Mouse (Mus musculus) heart, postnatal 14 days (tissue): ENCODE data around the gene Dhx58. TPM values are rescaled to one million over a fixed set of nuclear protein-coding genes. Genes with fewer than 3 reads are reported as not detected.

Source experiments
- DNase-seq, 2 experiments: peaks; one replicate each; pipeline ENCODE4 v3.0.0; 2021 to 2022
- intact Hi-C: fragments of 180-260 bp; cut with DNase I; formaldehyde crosslinking; loops from one replicate; pipeline ENCODE4 v1.15.1; 2025
- total RNA-seq, 2 experiments: library from RNA; stranded (reverse); gene quantifications; 2 replicates each; pipeline ENCODE4 v1.2.3; 2021

Gene Dhx58
- total RNA-seq, 2 experiments from 2014 or later: 0.76 to 1.00 TPM

- no peak for DNase-seq
- intact Hi-C loops: loop anchor here (10.0 kb wide), 1 partner anchor 280 kb away; no protein-coding TSS in a partner anchor
These were observed 1.1 kb upstream of the Dhx58 start for GRCm38 (mm10) chr11:100705095-100705747.

- intact Hi-C loops: loop anchor here (2.0 to 10.0 kb wide), 3 partner anchors 77 to 279 kb away; no protein-coding TSS in a partner anchor
- no peak for DNase-seq
These were observed 705 bp downstream of the Dhx58 start for GRCm38 (mm10) chr11:100703366-100703765.

GRCm38 (mm10) chr11:100702906-100703305 is 1.2 kb downstream of the Dhx58 start:
- intact Hi-C loops: loop anchor here (2.0 to 10.0 kb wide), 3 partner anchors 76 to 278 kb away; no protein-coding TSS in a partner anchor
- no peak for DNase-seq

- intact Hi-C loops: loop anchor here (2.0 to 10.0 kb wide), 3 partner anchors 75 to 277 kb away; no protein-coding TSS in a partner anchor
- DNase-seq: peak; percentile 58 to 85
These were observed 1.8 kb downstream of the Dhx58 start for GRCm38 (mm10) chr11:100702081-100702851.

DNA sequence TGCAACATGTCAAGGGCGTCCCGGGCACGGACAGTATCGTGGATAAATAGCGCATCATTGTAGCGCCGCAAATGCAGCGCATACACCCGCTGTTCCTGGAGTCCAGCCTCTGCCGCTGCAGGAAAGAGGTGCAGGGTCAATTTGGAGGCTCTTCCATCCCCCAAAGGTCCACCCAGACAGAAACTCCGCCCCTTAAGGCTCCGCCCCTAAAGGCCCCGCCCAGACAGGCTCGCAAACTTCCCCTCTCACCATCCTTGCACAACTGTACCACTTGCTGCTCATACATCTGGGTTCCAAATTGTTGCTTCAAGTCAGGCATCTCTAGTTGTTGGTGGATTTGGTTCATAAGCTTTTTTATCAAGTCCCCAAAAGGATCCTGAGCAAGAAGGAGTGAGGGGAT is 2.8 kb downstream of the Dhx58 start:
- peak; percentile 59 to 65 for DNase-seq

DNA sequence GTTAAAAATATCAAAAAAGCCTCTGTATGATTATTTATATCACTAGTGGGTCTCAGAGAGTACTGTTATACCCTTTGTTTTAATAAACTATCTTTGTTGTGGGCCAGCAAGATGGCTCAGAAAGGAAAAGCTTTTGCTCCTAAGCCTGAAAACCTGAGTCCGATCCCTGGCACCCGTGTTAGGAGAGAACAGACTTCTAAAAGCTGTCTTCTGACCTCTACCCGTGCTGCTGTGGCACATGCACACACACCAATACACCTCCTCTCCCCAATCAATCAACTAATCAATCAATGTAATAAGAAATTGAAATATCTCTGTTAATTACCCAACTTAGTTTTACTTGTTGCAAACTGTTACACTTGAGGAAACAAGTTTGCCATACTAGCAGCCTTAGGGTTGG is 3.4 kb downstream of the Dhx58 start:
- intact Hi-C loops: loop anchor here (10.0 kb wide), 1 partner anchor 276 kb away; no protein-coding TSS in a partner anchor
- DNase-seq: no peak

More for the DNA sequence above, 2.8 kb downstream of the Dhx58 start:
- intact Hi-C loops: loop anchor here (10.0 kb wide), 1 partner anchor 276 kb away; no protein-coding TSS in a partner anchor

- intact Hi-C loops: no loop called here
These were observed 6.2 kb downstream of the Dhx58 start for GRCm38 (mm10) chr11:100697921-100698320.

GRCm38 (mm10) chr11:100694926-100695325 is 9.1 kb downstream of the Dhx58 start:
- intact Hi-C loops: loop anchor here (1.0 kb wide), 2 partner anchors 69 to 125 kb away; no protein-coding TSS in a partner anchor
- peak; percentile 84 to 91 for DNase-seq

More at GRCm38 (mm10) chr11:100697921-100698320, 6.2 kb downstream of the Dhx58 start:
- DNase-seq: no peak

- no peak for DNase-seq
- intact Hi-C loops: no loop called here
These were observed 10.9 kb downstream of the Dhx58 start for GRCm38 (mm10) chr11:100693154-100693553.

DNA sequence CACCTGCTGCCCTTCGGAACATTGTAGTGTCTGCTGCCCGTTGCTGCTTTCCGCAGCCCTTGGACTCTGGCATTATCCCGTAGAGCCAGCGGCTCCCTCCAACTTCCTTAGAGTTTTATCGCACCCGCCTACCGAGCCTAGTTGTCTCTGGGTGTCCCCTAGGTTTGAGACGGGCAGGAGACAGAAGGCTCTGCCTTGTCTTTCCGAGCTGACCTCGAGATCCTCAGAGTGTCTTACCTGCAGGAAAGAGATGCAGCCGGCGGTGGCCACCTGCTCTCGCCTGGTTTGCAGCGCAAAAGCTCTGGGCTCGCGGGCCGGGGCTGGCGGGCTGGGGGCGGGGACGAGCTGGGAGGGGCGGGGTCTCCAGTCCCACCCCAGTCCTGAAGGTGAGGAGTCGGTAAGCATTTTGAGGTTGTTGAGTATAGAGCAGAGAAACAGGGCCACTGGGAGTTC is 11.9 kb downstream of the Dhx58 start, which contains the start of gene Zfp385c:
Zfp385c (minus strand) TSS at position 292 of the 453 bp plus-strand sequence.
- DNase-seq: no peak
- intact Hi-C loops: no loop called here

- intact Hi-C loops: no loop called here
- peak in 1 of 2 experiments; percentile 16 for DNase-seq
These were observed 13.7 kb downstream of the Dhx58 start for GRCm38 (mm10) chr11:100690389-100690788.

- DNase-seq: no peak
These were observed 15.6 kb downstream of the Dhx58 start for GRCm38 (mm10) chr11:100688443-100688842.

GRCm38 (mm10) chr11:100687265-100687664 is 16.8 kb downstream of the Dhx58 start:
- DNase-seq: no peak
- intact Hi-C loops: loop anchor here (5.0 kb wide), 1 partner anchor 35 kb away; no protein-coding TSS in a partner anchor

More at GRCm38 (mm10) chr11:100688443-100688842, 15.6 kb downstream of the Dhx58 start:
- intact Hi-C loops: loop anchor here (5.0 kb wide), 1 partner anchor 36 kb away; no protein-coding TSS in a partner anchor

GRCm38 (mm10) chr11:100685371-100685770 is 18.7 kb downstream of the Dhx58 start:
- no peak for DNase-seq
- intact Hi-C loops: loop anchor here (5.0 kb wide), 1 partner anchor 33 kb away; no protein-coding TSS in a partner anchor

DNA sequence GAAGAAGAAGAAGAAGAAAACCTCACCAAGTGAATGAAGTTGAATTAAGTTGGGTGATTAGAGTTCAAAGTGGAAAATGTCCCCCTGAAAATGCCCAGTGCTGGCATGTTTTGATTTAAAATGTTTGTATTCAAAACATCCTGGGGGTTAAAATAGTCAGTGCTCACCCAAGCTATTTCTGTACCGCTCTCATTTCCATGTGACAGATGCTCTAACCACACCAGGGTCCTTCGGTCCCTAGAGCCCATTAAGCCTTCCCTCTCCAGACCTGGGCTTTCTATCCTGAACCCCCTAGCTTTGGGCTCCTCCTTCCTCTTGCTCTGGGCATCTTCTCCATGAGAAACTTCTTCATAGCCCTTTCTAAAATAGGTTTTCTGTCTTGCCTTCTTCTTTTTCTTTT is 20.0 kb downstream of the Dhx58 start:
- no peak for DNase-seq
- intact Hi-C loops: no loop called here

DNA sequence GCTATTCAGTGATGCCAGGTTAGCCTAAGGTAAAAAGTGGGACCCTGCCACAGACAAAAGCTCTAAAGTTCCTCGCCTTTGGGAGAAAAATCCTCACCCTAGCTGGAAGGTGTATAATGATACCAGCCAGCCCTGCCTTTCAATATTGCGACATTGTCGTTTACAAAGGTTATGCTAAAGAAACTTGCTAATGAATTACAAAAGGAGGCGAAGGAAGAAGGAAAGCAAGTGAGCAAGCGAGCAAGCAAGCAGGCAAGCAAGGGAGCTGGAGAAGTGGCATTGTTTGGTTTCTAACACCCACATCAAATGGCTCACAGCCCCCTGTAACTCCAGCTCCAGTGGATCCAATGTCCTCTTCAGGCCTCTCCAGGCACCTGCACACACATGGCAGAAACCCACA is 21.5 kb downstream of the Dhx58 start:
- DNase-seq: no peak
- intact Hi-C loops: no loop called here

- DNase-seq: no peak
- intact Hi-C loops: no loop called here
These were observed 22.2 kb downstream of the Dhx58 start for GRCm38 (mm10) chr11:100681826-100682225.

DNA sequence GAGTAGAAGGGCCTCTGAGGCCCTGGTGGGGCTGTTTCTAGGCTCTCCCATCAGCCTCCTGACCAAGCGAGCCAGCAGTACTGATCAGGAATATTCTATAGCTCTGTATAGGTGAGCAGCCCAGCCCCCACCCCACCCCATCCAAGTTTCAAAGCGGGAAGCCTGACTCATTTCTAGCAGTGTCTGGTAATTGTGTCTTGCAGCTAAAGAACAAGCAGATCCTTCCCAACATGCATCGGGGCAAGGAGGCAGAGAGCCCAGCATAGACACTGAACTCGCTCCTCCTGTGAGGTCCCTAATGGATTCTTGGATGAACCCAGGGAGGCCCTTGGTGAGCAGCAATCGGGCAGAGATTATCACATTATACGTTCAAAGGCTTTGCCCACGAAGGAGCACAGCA is 26.3 kb downstream of the Dhx58 start:
- no peak for DNase-seq
- intact Hi-C loops: no loop called here

DNA sequence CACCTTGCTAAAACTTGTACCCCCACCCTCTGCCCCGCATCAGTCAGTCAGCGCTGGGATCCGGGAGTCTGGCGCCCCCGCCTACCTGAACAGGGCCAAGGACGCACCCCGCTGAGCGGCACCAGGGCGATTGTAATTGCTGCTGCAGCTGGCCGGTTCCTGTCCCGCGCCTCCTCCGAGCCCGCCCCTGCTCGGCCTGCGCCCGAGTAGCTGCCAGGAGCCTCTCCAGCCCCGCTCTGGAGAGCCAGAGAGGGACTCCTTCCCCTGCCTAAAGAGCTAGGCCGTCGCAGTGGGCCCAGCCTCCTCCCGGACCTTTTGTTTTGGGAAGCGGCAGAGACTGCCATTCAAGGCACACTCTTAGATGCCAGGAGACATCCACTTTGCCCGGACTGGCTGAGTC is 30.9 kb downstream of the Dhx58 start:
- intact Hi-C loops: no loop called here

DNA sequence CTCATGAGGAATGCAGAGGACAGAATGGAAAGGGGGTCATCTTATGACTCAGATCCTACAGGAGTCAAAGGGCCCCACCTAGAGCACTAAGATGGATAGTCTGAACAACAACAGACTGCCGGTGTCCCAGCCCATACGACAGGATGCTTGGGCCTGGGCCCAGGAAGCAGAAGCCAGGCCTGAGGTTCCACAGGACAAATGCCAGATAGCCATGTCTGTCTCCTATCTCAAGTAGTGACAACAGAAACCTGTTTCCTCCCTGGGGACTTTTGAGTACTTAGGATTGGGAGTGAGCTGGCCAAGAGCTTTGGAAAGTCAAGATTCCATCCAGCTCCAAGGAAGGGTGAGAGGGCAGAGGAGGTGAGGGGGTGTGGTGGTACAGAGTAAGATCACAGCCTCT is 32.1 kb downstream of the Dhx58 start:
- DNase-seq: peak; percentile 39 to 63
- intact Hi-C loops: no loop called here

More for the DNA sequence above, 30.9 kb downstream of the Dhx58 start:
- DNase-seq: peak; percentile 68 to 74

GRCm38 (mm10) chr11:100671049-100671448 is 33.0 kb downstream of the Dhx58 start:
- intact Hi-C loops: no loop called here
- no peak for DNase-seq
